Mouse (Mus musculus): ENCODE results near the gene Prdm16. TPM values are rescaled to one million over a fixed set of nuclear protein-coding genes. Genes with fewer than 3 reads are reported as not detected.

The Prdm16 gene
- total RNA-seq, 2 experiments from 2014 or later = 12.9 to 13.4 TPM

GRCm38 (mm10) chr4:154456265-154456822, 180.3 kb downstream of the Prdm16 start:
- no peak for DNase-seq (ENCODE audit: low spot score)
- intact Hi-C loops (cut with DNase I) = no loop called here

GRCm38 (mm10) chr4:154450441-154450840, 186.2 kb downstream of the Prdm16 start:
- no peak for DNase-seq (ENCODE audit: low spot score)

GRCm38 (mm10) chr4:154450036-154450435, 186.6 kb downstream of the Prdm16 start:
- intact Hi-C loops (cut with DNase I) = loop anchor here (5.0 kb wide), 1 partner anchor 123 kb away; no protein-coding TSS in a partner anchor
- DNase-seq (ENCODE audit: low spot score) = no peak

More at GRCm38 (mm10) chr4:154450441-154450840, 186.2 kb downstream of the Prdm16 start:
- intact Hi-C loops (cut with DNase I) = loop anchor here (5.0 kb wide), 1 partner anchor 123 kb away; no protein-coding TSS in a partner anchor

- DNase-seq (ENCODE audit: low spot score) = no peak
- intact Hi-C loops (cut with DNase I) = loop anchor here (2.0 kb wide), 2 partner anchors 187 to 225 kb away; partner anchors contain the start of gene Prdm16
Measured at GRCm38 (mm10) chr4:154449343-154449742, 187.3 kb downstream of the Prdm16 start.

GRCm38 (mm10) chr4:154445721-154446120, 191.0 kb downstream of the Prdm16 start:
- intact Hi-C loops (cut with DNase I) = no loop called here
- no peak for DNase-seq (ENCODE audit: low spot score)

- intact Hi-C loops (cut with DNase I) = loop anchor here (5.0 kb wide), 1 partner anchor 35 kb away; no protein-coding TSS in a partner anchor
- DNase-seq (ENCODE audit: low spot score) = no peak
Measured at GRCm38 (mm10) chr4:154442645-154443304, 193.9 kb downstream of the Prdm16 start.

GRCm38 (mm10) chr4:154439455-154440052, 197.1 kb downstream of the Prdm16 start:
- intact Hi-C loops (cut with DNase I) = loop anchor here (5.0 kb wide), 1 partner anchor 32 kb away; no protein-coding TSS in a partner anchor
- DNase-seq (ENCODE audit: low spot score) = no peak

- intact Hi-C loops (cut with DNase I) = no loop called here
- no peak for DNase-seq (ENCODE audit: low spot score)
Measured at GRCm38 (mm10) chr4:154438610-154439009, 198.1 kb downstream of the Prdm16 start.

- intact Hi-C loops (cut with DNase I) = no loop called here
- no peak for DNase-seq (ENCODE audit: low spot score)
Measured at GRCm38 (mm10) chr4:154429770-154430169, 206.9 kb downstream of the Prdm16 start.

- no peak for DNase-seq (ENCODE audit: low spot score)
- intact Hi-C loops (cut with DNase I) = no loop called here
Measured at GRCm38 (mm10) chr4:154426901-154427300, 209.8 kb downstream of the Prdm16 start.

GRCm38 (mm10) chr4:154425284-154425683, 211.4 kb downstream of the Prdm16 start:
- no peak for DNase-seq (ENCODE audit: low spot score)
- intact Hi-C loops (cut with DNase I) = no loop called here

GRCm38 (mm10) chr4:154424681-154425080, 212.0 kb downstream of the Prdm16 start:
- intact Hi-C loops (cut with DNase I) = no loop called here
- peak; percentile 22 for DNase-seq (ENCODE audit: low spot score)

- intact Hi-C loops (cut with DNase I) = no loop called here
- no peak for DNase-seq (ENCODE audit: low spot score)
Measured at GRCm38 (mm10) chr4:154422431-154422913, 214.2 kb downstream of the Prdm16 start.

GRCm38 (mm10) chr4:154420749-154421148, 215.9 kb downstream of the Prdm16 start:
- no peak for DNase-seq (ENCODE audit: low spot score)
- intact Hi-C loops (cut with DNase I) = no loop called here

GRCm38 (mm10) chr4:154419766-154420165, 216.9 kb downstream of the Prdm16 start:
- DNase-seq (ENCODE audit: low spot score) = no peak
- intact Hi-C loops (cut with DNase I) = no loop called here

GRCm38 (mm10) chr4:154418993-154419392, 217.7 kb downstream of the Prdm16 start:
- intact Hi-C loops (cut with DNase I) = no loop called here

GRCm38 (mm10) chr4:154418327-154418744, 218.3 kb downstream of the Prdm16 start:
- intact Hi-C loops (cut with DNase I) = no loop called here
- DNase-seq (ENCODE audit: low spot score) = no peak

More at GRCm38 (mm10) chr4:154418993-154419392, 217.7 kb downstream of the Prdm16 start:
- DNase-seq (ENCODE audit: low spot score) = no peak

GRCm38 (mm10) chr4:154416728-154417127, 219.9 kb downstream of the Prdm16 start:
- DNase-seq (ENCODE audit: low spot score) = no peak
- intact Hi-C loops (cut with DNase I) = no loop called here

GRCm38 (mm10) chr4:154414885-154415284, 221.8 kb downstream of the Prdm16 start:
- intact Hi-C loops (cut with DNase I) = no loop called here
- DNase-seq (ENCODE audit: low spot score) = no peak

GRCm38 (mm10) chr4:154410559-154410958, 226.1 kb downstream of the Prdm16 start:
- intact Hi-C loops (cut with DNase I) = no loop called here
- no peak for DNase-seq (ENCODE audit: low spot score)

- no peak for DNase-seq (ENCODE audit: low spot score)
- intact Hi-C loops (cut with DNase I) = loop anchor here (5.0 kb wide), 1 partner anchor 32 kb away; no protein-coding TSS in a partner anchor
Measured at GRCm38 (mm10) chr4:154409841-154410240, 226.8 kb downstream of the Prdm16 start.

Measured in heart, postnatal 25 days (tissue).